Mouse (Mus musculus): ENCODE measurements around the gene Pex16. TPM values are rescaled to one million over a fixed set of nuclear protein-coding genes. Genes with fewer than 3 reads are reported as not detected.
A peak's percentile ranks its signal among the peaks of the same experiment; 100 is the strongest.
"Not testable (repeated sequence)": the region's sequence is repeated elsewhere in the genome, so short reads cannot be mapped to it uniquely, and the experiment has no call there.

Pex16 gene
- total RNA-seq, 2 experiments from 2014 or later = 13.2 to 15.3 TPM

GRCm38 (mm10) chr2:92386821-92387570 is 12.5 kb downstream of the Pex16 start:
- ATAC-seq (replicated peaks; ENCODE audit: poor library complexity, severe bottlenecking) = no peak

GRCm38 (mm10) chr2:92387646-92388045 is 13.2 kb downstream of the Pex16 start:
- no peak for ATAC-seq (replicated peaks; ENCODE audit: poor library complexity, severe bottlenecking)

- ATAC-seq (replicated peaks; ENCODE audit: poor library complexity, severe bottlenecking) = no peak
Measured at GRCm38 (mm10) chr2:92388081-92388517, 13.6 kb downstream of the Pex16 start.

- peak; percentile 38 for ATAC-seq (replicated peaks; ENCODE audit: poor library complexity, severe bottlenecking)
Measured at GRCm38 (mm10) chr2:92388891-92389641, 14.6 kb downstream of the Pex16 start.

- ATAC-seq (replicated peaks; ENCODE audit: poor library complexity, severe bottlenecking) = no peak
Measured at GRCm38 (mm10) chr2:92389645-92390044, 15.2 kb downstream of the Pex16 start.

GRCm38 (mm10) chr2:92390206-92390930 is 15.9 kb downstream of the Pex16 start:
- ATAC-seq (replicated peaks; ENCODE audit: poor library complexity, severe bottlenecking) = no peak

- ATAC-seq (replicated peaks; ENCODE audit: poor library complexity, severe bottlenecking) = no peak
Measured at GRCm38 (mm10) chr2:92391116-92391515, 16.6 kb downstream of the Pex16 start.

GRCm38 (mm10) chr2:92391703-92392317 is 17.3 kb downstream of the Pex16 start:
- no peak for ATAC-seq (replicated peaks; ENCODE audit: poor library complexity, severe bottlenecking)

GRCm38 (mm10) chr2:92392318-92393264 is 18.1 kb downstream of the Pex16 start:
- no peak for ATAC-seq (replicated peaks; ENCODE audit: poor library complexity, severe bottlenecking)

GRCm38 (mm10) chr2:92395535-92395934 is 21.1 kb downstream of the Pex16 start:
- no peak for ATAC-seq (replicated peaks; ENCODE audit: poor library complexity, severe bottlenecking)

GRCm38 (mm10) chr2:92397436-92397835 is 23.0 kb downstream of the Pex16 start:
- no peak for ATAC-seq (replicated peaks; ENCODE audit: poor library complexity, severe bottlenecking)

- not testable (repeated sequence) for ATAC-seq (replicated peaks; ENCODE audit: poor library complexity, severe bottlenecking)
Measured at GRCm38 (mm10) chr2:92399877-92400276, 25.4 kb downstream of the Pex16 start.

- ATAC-seq (replicated peaks; ENCODE audit: poor library complexity, severe bottlenecking) = peak; percentile 4; the same call in 1 of the 2 replicates
Measured at GRCm38 (mm10) chr2:92400682-92401081, 26.2 kb downstream of the Pex16 start.

- ATAC-seq (replicated peaks; ENCODE audit: poor library complexity, severe bottlenecking) = peak; percentile 48
Measured at GRCm38 (mm10) chr2:92401091-92401561, 26.6 kb downstream of the Pex16 start, which contains the start of gene Mapk8ip1. TSS of gene Mapk8ip1 (minus strand) at chr2:92401263.

GRCm38 (mm10) chr2:92402591-92403326 is 28.3 kb downstream of the Pex16 start:
- no peak for ATAC-seq (replicated peaks; ENCODE audit: poor library complexity, severe bottlenecking)

GRCm38 (mm10) chr2:92403776-92404319 is 29.4 kb downstream of the Pex16 start:
- no peak for ATAC-seq (replicated peaks; ENCODE audit: poor library complexity, severe bottlenecking)

GRCm38 (mm10) chr2:92404737-92405136 is 30.3 kb downstream of the Pex16 start:
- ATAC-seq (replicated peaks; ENCODE audit: poor library complexity, severe bottlenecking) = no peak

- no peak for ATAC-seq (replicated peaks; ENCODE audit: poor library complexity, severe bottlenecking)
Measured at GRCm38 (mm10) chr2:92405687-92406086, 31.2 kb downstream of the Pex16 start.
